ENCODE assay signal across 10 mouse cellular contexts in genomic region chr2:25496462-25496861, GRCm38 (mm10). TPM values are rescaled to one million over a fixed set of nuclear protein-coding genes. Genes with fewer than 3 reads are reported as not detected.
A peak's percentile ranks its signal among the peaks of the same experiment; 100 is the strongest.
DNase-seq lines count a peak whose midpoint lies in the region; ATAC-seq lines count a peak whose summit lies in the region.
"Had no signal": no experiment of that assay in that cellular context is flagged by ENCODE, and none has a peak within 500 bp of the region (broad histone marks: within the 10 kb centered on the region; RNA-seq: fewer than 3 reads in every experiment).

No protein-coding gene starts in this region.

- 41% methylated on average over 4 of the region's 4 CpGs for WGBS in hindbrain, embryonic 10.5 days
- 37% methylated on average over 4 of the region's 4 CpGs for WGBS in hindbrain, embryonic 16.5 days

- peak; percentile 24 for DNase-seq in hindbrain, embryonic 10.5 days (ENCODE audit: low spot score)
- peak; percentile 48 for DNase-seq in thymus, postnatal 0 days (ENCODE audit: low spot score)
- DNase-seq in thymus, adult 18-20 months, result no peak
- peak; percentile 66 for DNase-seq in embryo, embryonic 10.5 days (ENCODE audit: low spot score)
- no peak for DNase-seq in T-cell, adult 2 months (ENCODE audit: low spot score)
- DNase-seq: liver, embryonic 13.5 days had no signal

- H3K27me3 ChIP-seq in hindbrain, embryonic 10.5 days (ENCODE audit: insufficient read depth, poor library complexity, severe bottlenecking), result no peaks in the 10 kb centered on the region
- no peaks in the 10 kb centered on the region for H3K27me3 ChIP-seq in hindbrain, embryonic 16.5 days (replicated peaks; ENCODE audit: control insufficient read depth, insufficient read depth, low read length)
- H3K27me3 ChIP-seq: liver, embryonic 13.5 days had no signal

- ATAC-seq in hindbrain, embryonic 16.5 days, result no peak
- no peak for ATAC-seq in megakaryocyte progenitor cell, adult 5-6 weeks (replicated peaks; ENCODE audit: poor library complexity)
- no peak for ATAC-seq in inflammation-experienced regulatory T-cells, adult 6 months

- no peak overlapping the region for H3K9ac ChIP-seq in hindbrain, embryonic 16.5 days (ENCODE audit: low read depth, low read length)
- H3K9ac ChIP-seq: liver, embryonic 13.5 days had no signal

- H3K9me3 ChIP-seq in hindbrain, embryonic 10.5 days, result no peaks in the 10 kb centered on the region
- no peaks in the 10 kb centered on the region for H3K9me3 ChIP-seq in hindbrain, embryonic 16.5 days (ENCODE audit: control insufficient read depth, low read length)
- H3K9me3 ChIP-seq: liver, embryonic 13.5 days had no signal

- H3K4me1 ChIP-seq in hindbrain, embryonic 10.5 days (replicated peaks), result peaks cover 25% of the 10 kb centered on the region
- peaks cover 6% of the 10 kb centered on the region for H3K4me1 ChIP-seq in hindbrain, embryonic 16.5 days (ENCODE audit: control insufficient read depth, insufficient read depth, low read depth, low read length)

- H3K4me2 ChIP-seq in hindbrain, embryonic 16.5 days (ENCODE audit: low read length), result no peak overlapping the region
- H3K4me2 ChIP-seq: liver, embryonic 13.5 days had no signal

- no peak overlapping the region for H3K4me3 ChIP-seq in hindbrain, embryonic 10.5 days
- H3K4me3 ChIP-seq in hindbrain, embryonic 16.5 days (ENCODE audit: low read length), result no peak overlapping the region
- H3K4me3 ChIP-seq: liver, embryonic 13.5 days had no signal

- no peaks in the 10 kb centered on the region for H3K36me3 ChIP-seq in hindbrain, embryonic 10.5 days
- H3K36me3 ChIP-seq in hindbrain, embryonic 16.5 days (ENCODE audit: control insufficient read depth, insufficient read depth, low read length), result no peaks in the 10 kb centered on the region
- H3K36me3 ChIP-seq: liver, embryonic 13.5 days had no signal

- no peak overlapping the region for H3K27ac ChIP-seq in hindbrain, embryonic 10.5 days
- H3K27ac ChIP-seq in hindbrain, embryonic 16.5 days (ENCODE audit: low read depth, low read length), result no peak overlapping the region
- H3K27ac ChIP-seq: liver, embryonic 13.5 days had no signal

RNA-seq across cellular contexts. Expression of gene Lcn12, which starts 2.8 kb away (rescaled TPM):
- polyA plus RNA-seq in hindbrain, embryonic 10.5 days (2016; fragmentation: Nextera tagmentation; extraction: Ambion mirVana), result not detected in 2 replicates
- not detected in 2 replicates for polyA plus RNA-seq in hindbrain, embryonic 16.5 days (2015; fragmentation: Nextera tagmentation; extraction: Ambion mirVana)
- not detected in 2 replicates for polyA plus RNA-seq in thymus, postnatal 0 days (2015; fragmentation: Nextera tagmentation; extraction: Ambion mirVana)
- 0.27 TPM in 1 of 2 replicates, not detected in the other for total RNA-seq in megakaryocyte progenitor cell, adult 5-6 weeks (2015)
- total RNA-seq in megakaryocyte progenitor cell, adult 5-6 weeks (2017), result not detected in 2 replicates
- not detected for polyA plus RNA-seq in inflammation-experienced regulatory T-cells, adult 6 months (2017; shearing (Covaris generic))
- total RNA-seq: heart, adult 8-10 months had no signal
- polyA plus RNA-seq: liver, embryonic 13.5 days had no signal

RNA-seq across cellular contexts. Expression of gene Fbxw5, which starts 4.1 kb away (rescaled TPM):
- polyA plus RNA-seq in hindbrain, embryonic 10.5 days (2016; fragmentation: Nextera tagmentation; extraction: Ambion mirVana), result 88.3 and 109 TPM in 2 replicates
- polyA plus RNA-seq in hindbrain, embryonic 16.5 days (2015; fragmentation: Nextera tagmentation; extraction: Ambion mirVana), result 136 and 153 TPM in 2 replicates
- polyA plus RNA-seq in thymus, postnatal 0 days (2015; fragmentation: Nextera tagmentation; extraction: Ambion mirVana), result 44.3 and 47.2 TPM in 2 replicates
- total RNA-seq in megakaryocyte progenitor cell, adult 5-6 weeks (2015), result 27.1 and 27.6 TPM in 2 replicates
- 25.1 and 27.4 TPM in 2 replicates for total RNA-seq in megakaryocyte progenitor cell, adult 5-6 weeks (2017)
- polyA plus RNA-seq in inflammation-experienced regulatory T-cells, adult 6 months (2017; shearing (Covaris generic)), result 10 to 100 TPM; 49.1 to 88.0 (median 76.8) TPM

RNA-seq across cellular contexts. Expression of gene C8g, which starts 5.1 kb away (rescaled TPM):
- polyA plus RNA-seq in hindbrain, embryonic 10.5 days (2016; fragmentation: Nextera tagmentation; extraction: Ambion mirVana), result 5.8 and 6.0 TPM in 2 replicates
- 6.1 and 6.6 TPM in 2 replicates for polyA plus RNA-seq in hindbrain, embryonic 16.5 days (2015; fragmentation: Nextera tagmentation; extraction: Ambion mirVana)
- polyA plus RNA-seq in thymus, postnatal 0 days (2015; fragmentation: Nextera tagmentation; extraction: Ambion mirVana), result 5.6 and 6.4 TPM in 2 replicates
- total RNA-seq in megakaryocyte progenitor cell, adult 5-6 weeks (2015), result 2.6 and 5.6 TPM in 2 replicates
- 0.81 and 3.8 TPM in 2 replicates for total RNA-seq in megakaryocyte progenitor cell, adult 5-6 weeks (2017)
- polyA plus RNA-seq in inflammation-experienced regulatory T-cells, adult 6 months (2017; shearing (Covaris generic)), result 1 to 10 TPM; 2.1 to 5.1 (median 3.4) TPM

RNA-seq across cellular contexts. Expression of gene Ptgds, which starts 26.6 kb away (rescaled TPM):
- polyA plus RNA-seq in hindbrain, embryonic 10.5 days (2016; fragmentation: Nextera tagmentation; extraction: Ambion mirVana), result 0.49 and 1.7 TPM in 2 replicates
- polyA plus RNA-seq in hindbrain, embryonic 16.5 days (2015; fragmentation: Nextera tagmentation; extraction: Ambion mirVana), result 904 and 1,173 TPM in 2 replicates
- 6.3 TPM in 2 replicates for polyA plus RNA-seq in thymus, postnatal 0 days (2015; fragmentation: Nextera tagmentation; extraction: Ambion mirVana)
- 0.42 TPM in 1 of 2 replicates, not detected in the other for total RNA-seq in megakaryocyte progenitor cell, adult 5-6 weeks (2015)
- total RNA-seq in megakaryocyte progenitor cell, adult 5-6 weeks (2017), result not detected in 2 replicates
- not detected for polyA plus RNA-seq in inflammation-experienced regulatory T-cells, adult 6 months (2017; shearing (Covaris generic))

RNA-seq across cellular contexts. Expression of gene Paxx, which starts 35.6 kb away (rescaled TPM):
- polyA plus RNA-seq in hindbrain, embryonic 10.5 days (2016; fragmentation: Nextera tagmentation; extraction: Ambion mirVana), result 17.0 and 31.3 TPM in 2 replicates
- 117 and 134 TPM in 2 replicates for polyA plus RNA-seq in hindbrain, embryonic 16.5 days (2015; fragmentation: Nextera tagmentation; extraction: Ambion mirVana)
- 72.4 and 83.3 TPM in 2 replicates for polyA plus RNA-seq in thymus, postnatal 0 days (2015; fragmentation: Nextera tagmentation; extraction: Ambion mirVana)
- total RNA-seq in megakaryocyte progenitor cell, adult 5-6 weeks (2015), result 32.8 and 40.9 TPM in 2 replicates
- 15.3 and 21.3 TPM in 2 replicates for total RNA-seq in megakaryocyte progenitor cell, adult 5-6 weeks (2017)
- polyA plus RNA-seq in inflammation-experienced regulatory T-cells, adult 6 months (2017; shearing (Covaris generic)), result 10 to 100 TPM; 70.4 to 92.1 (median 89.2) TPM

Comparison
In these comparisons a context has a peak if more than half of its experiments do, and no peak if none do; other contexts are left out.
1. DNase-seq: peak in hindbrain, embryonic 10.5 days (single experiment), thymus, postnatal 0 days (single experiment) and embryo, embryonic 10.5 days (single experiment); none in thymus, adult 18-20 months (0 of 2) and T-cell, adult 2 months (single experiment).